Mouse (Mus musculus) layer of hippocampus, adult 2 months (tissue): ENCODE measurements around the gene Cers2. TPM values are rescaled to one million over a fixed set of nuclear protein-coding genes. Genes with fewer than 3 reads are reported as not detected.

Experiments used
- DNase-seq, 2 experiments: peaks; one replicate each; pipeline ENCODE4 v3.0.0; 2022; ENCODE audit warnings: low spot score in 2 of 2
- H3K27ac ChIP-seq: fragments of 200-600 bp; 2 replicates; pipeline ENCODE4 v1.8.1; 2022
- H3K4me3 ChIP-seq: fragments of 200-600 bp; 2 replicates; pipeline ENCODE4 v1.8.1; 2022; ENCODE audit warnings: mild to moderate bottlenecking
- CTCF ChIP-seq: fragments of 200-600 bp; conservative IDR thresholded peaks from 2 replicates; pipeline ENCODE4 v1.8.1; 2022; ENCODE audit warnings: antibody characterized with exemption, mild to moderate bottlenecking, moderate library complexity
- total RNA-seq, 2 experiments: library from RNA; stranded (reverse); gene quantifications; 2 replicates each; pipeline ENCODE4 v1.2.3; 2021

The Cers2 gene
- total RNA-seq, 2 experiments from 2014 or later, result 53.1 to 63.3 TPM

- TF ChIP-seq CTCF, result no peak
- Histone ChIP-seq H3K4me3 (no peak overlapping the region), H3K27ac (0 out of 2 replicates have a peak overlapping the region, but pooled peaks have one; percentile 18)
- DNase-seq, result no peak
Measured at GRCm38 (mm10) chr3:95293537-95293936, 21.1 kb upstream of the Cers2 start.

GRCm38 (mm10) chr3:95294316-95294715, 20.3 kb upstream of the Cers2 start:
- no peak for TF ChIP-seq CTCF
- no peak for DNase-seq
- no peak overlapping the region for H3K4me3 ChIP-seq

GRCm38 (mm10) chr3:95294718-95295117, 19.9 kb upstream of the Cers2 start:
- Histone ChIP-seq H3K4me3 (no peak overlapping the region), H3K27ac (no peak overlapping the region)
- no peak for TF ChIP-seq CTCF
- no peak for DNase-seq

More at GRCm38 (mm10) chr3:95294316-95294715, 20.3 kb upstream of the Cers2 start:
- H3K27ac ChIP-seq, result no peak overlapping the region

GRCm38 (mm10) chr3:95295321-95296102, 19.1 kb upstream of the Cers2 start:
- Histone ChIP-seq H3K4me3 (no peak overlapping the region), H3K27ac (no peak overlapping the region)
- no peak for TF ChIP-seq CTCF
- DNase-seq, result no peak

- TF ChIP-seq CTCF, result peak; percentile 85
- no peak overlapping the region for H3K4me3 ChIP-seq
- H3K27ac ChIP-seq, result no peak overlapping the region
- no peak for DNase-seq
Measured at GRCm38 (mm10) chr3:95296103-95296469, 18.5 kb upstream of the Cers2 start.

GRCm38 (mm10) chr3:95298018-95298417, 16.6 kb upstream of the Cers2 start:
- Histone ChIP-seq H3K27ac (no peak overlapping the region), H3K4me3 (no peak overlapping the region)
- no peak for DNase-seq
- TF ChIP-seq CTCF, result no peak

GRCm38 (mm10) chr3:95301204-95301796, 13.3 kb upstream of the Cers2 start:
- no peak overlapping the region for H3K4me3 ChIP-seq
- H3K27ac ChIP-seq, result no peak overlapping the region
- no peak for DNase-seq
- no peak for TF ChIP-seq CTCF

- no peak for TF ChIP-seq CTCF
- Histone ChIP-seq H3K27ac (no peak overlapping the region), H3K4me3 (no peak overlapping the region)
- DNase-seq, result no peak
Measured at GRCm38 (mm10) chr3:95306244-95306643, 8.3 kb upstream of the Cers2 start.

- H3K4me3 ChIP-seq, result no peak within 1 kb of the TSS
- TF ChIP-seq CTCF, result no peak
- H3K27ac ChIP-seq, result no peak within 1 kb of the TSS
- no peak for DNase-seq
Measured at GRCm38 (mm10) chr3:95307100-95307499, 7.5 kb upstream of the Cers2 start, which contains the start of gene Anxa9. Gene Anxa9, minus strand, starts transcription at chr3:95307176.

GRCm38 (mm10) chr3:95310496-95310895, 4.1 kb upstream of the Cers2 start:
- no peak overlapping the region for H3K27ac ChIP-seq
- TF ChIP-seq CTCF, result no peak
- H3K4me3 ChIP-seq, result no peak overlapping the region
- DNase-seq, result no peak

- no peak overlapping the region for H3K27ac ChIP-seq
- TF ChIP-seq CTCF, result peak; percentile 85
Measured at GRCm38 (mm10) chr3:95310968-95311882, 3.4 kb upstream of the Cers2 start.

GRCm38 (mm10) chr3:95312623-95313022, 2.0 kb upstream of the Cers2 start:
- H3K27ac ChIP-seq, result peak overlapping the region; percentile 39; the same call in 1 of the 2 replicates
- no peak overlapping the region for H3K4me3 ChIP-seq
- no peak for TF ChIP-seq CTCF
- no peak for DNase-seq

More at GRCm38 (mm10) chr3:95310968-95311882, 3.4 kb upstream of the Cers2 start:
- peak; percentile 44 to 58 for DNase-seq
- no peak overlapping the region for H3K4me3 ChIP-seq

GRCm38 (mm10) chr3:95313476-95313875, 1.1 kb upstream of the Cers2 start:
- Histone ChIP-seq H3K27ac (no peak overlapping the region), H3K4me3 (no peak overlapping the region)
- TF ChIP-seq CTCF, result no peak
- no peak for DNase-seq
